Mouse (Mus musculus): ENCODE data around the gene Rtel1. TPM values are rescaled to one million over a fixed set of nuclear protein-coding genes. Genes with fewer than 3 reads are reported as not detected.

Rtel1 gene
- total RNA-seq, 2 experiments from 2014 or later = 24.8 to 27.7 TPM

- peak; percentile 69 to 77 for DNase-seq
- intact Hi-C loops (cut with DNase I) = no loop called here
Measured at GRCm38 (mm10) chr2:181385885-181386284, 66.3 kb downstream of the Rtel1 start.

- intact Hi-C loops (cut with DNase I) = no loop called here
Measured at GRCm38 (mm10) chr2:181386663-181387210, 67.2 kb downstream of the Rtel1 start.

GRCm38 (mm10) chr2:181390136-181390870 is 70.8 kb downstream of the Rtel1 start:
- intact Hi-C loops (cut with DNase I) = loop anchor here (5.0 to 10.0 kb wide), 2 partner anchors 177 to 284 kb away; partner anchors contain the start of gene Sox18
- no peak for DNase-seq

More at GRCm38 (mm10) chr2:181386663-181387210, 67.2 kb downstream of the Rtel1 start:
- no peak for DNase-seq

- intact Hi-C loops (cut with DNase I) = loop anchor here (5.0 to 10.0 kb wide), 2 partner anchors 176 to 284 kb away; partner anchors contain the start of gene Sox18
- no peak for DNase-seq
Measured at GRCm38 (mm10) chr2:181391022-181391421, 71.5 kb downstream of the Rtel1 start.

- intact Hi-C loops (cut with DNase I) = loop anchor here (5.0 to 10.0 kb wide), 2 partner anchors 176 to 283 kb away; partner anchors contain the start of gene Sox18
- DNase-seq = no peak
Measured at GRCm38 (mm10) chr2:181391541-181391940, 72.0 kb downstream of the Rtel1 start.

GRCm38 (mm10) chr2:181392600-181393213 is 73.2 kb downstream of the Rtel1 start:
- DNase-seq = peak; percentile 88 to 93
- intact Hi-C loops (cut with DNase I) = loop anchor here (2.0 to 10.0 kb wide), 4 partner anchors 104 to 282 kb away; partner anchors contain the start of genes Sox18 and Tpd52l2

- intact Hi-C loops (cut with DNase I) = loop anchor here (5.0 to 10.0 kb wide), 2 partner anchors 173 to 281 kb away; partner anchors contain the start of gene Sox18
- no peak for DNase-seq
Measured at GRCm38 (mm10) chr2:181394086-181394485, 74.5 kb downstream of the Rtel1 start.

- intact Hi-C loops (cut with DNase I) = loop anchor here (10.0 kb wide), 1 partner anchor 278 kb away; the partner anchor contains the start of gene Sox18
- DNase-seq = peak; percentile 22 to 37
Measured at GRCm38 (mm10) chr2:181397207-181397761, 77.7 kb downstream of the Rtel1 start.

- DNase-seq = no peak
- intact Hi-C loops (cut with DNase I) = no loop called here
Measured at GRCm38 (mm10) chr2:181401497-181401896, 82.0 kb downstream of the Rtel1 start.

GRCm38 (mm10) chr2:181403722-181404121 is 84.2 kb downstream of the Rtel1 start:
- no peak for DNase-seq
- intact Hi-C loops (cut with DNase I) = no loop called here

Other genes with a start within 250 kb of the Rtel1 start
- not detected for gene Kcnq2, start 184.4 kb upstream of the Rtel1 start, total RNA-seq (2021)
- gene Eef1a2, start 162.7 kb upstream of the Rtel1 start, total RNA-seq (2021) = 100 to 1,000 TPM; 640 to 727 TPM
- 10 to 100 TPM; 60.7 to 62.1 TPM for gene Ppdpf, start 132.5 kb upstream of the Rtel1 start, total RNA-seq (2021)
- gene Ptk6, start 117.0 kb upstream of the Rtel1 start, total RNA-seq (2021) = not detected
- under 1 TPM; 0.17 to 0.25 TPM for gene Srms, start 106.6 kb upstream of the Rtel1 start, total RNA-seq (2021)
- under 1 TPM in 1 of 2 experiments, not detected in 1; 0.30 TPM for gene Fndc11, start 99.7 kb upstream of the Rtel1 start, total RNA-seq (2021)
- gene Helz2, start 77.7 kb upstream of the Rtel1 start, total RNA-seq (2021) = 10 to 100 TPM in 1 of 2 experiments, 1 to 10 TPM in 1; 9.3 to 10.2 TPM
- 10 to 100 TPM; 12.3 to 15.3 TPM for gene Gmeb2, start 31.7 kb upstream of the Rtel1 start, total RNA-seq (2021)
- under 1 TPM in 1 of 2 experiments, not detected in 1; 0.37 TPM for gene Stmn3, start 5.2 kb upstream of the Rtel1 start, total RNA-seq (2021)
- gene Zgpat, start 45.2 kb downstream of the Rtel1 start, total RNA-seq (2021) = 10 to 100 TPM; 19.6 to 19.7 TPM
- 10 to 100 TPM; 38.3 to 40.4 TPM for gene Arfrp1, start 45.7 kb downstream of the Rtel1 start, total RNA-seq (2021)
- 1 to 10 TPM; 9.3 to 9.9 TPM for gene Lime1, start 60.3 kb downstream of the Rtel1 start, total RNA-seq (2021)
- gene Zbtb46, start 139.7 kb downstream of the Rtel1 start, total RNA-seq (2021) = 10 to 100 TPM; 14.8 to 15.9 TPM
- gene Abhd16b, start 173.5 kb downstream of the Rtel1 start, total RNA-seq (2021) = not detected
- gene Tpd52l2, start 177.4 kb downstream of the Rtel1 start, total RNA-seq (2021) = 10 to 100 TPM; 69.9 to 74.9 TPM
- 100 to 1,000 TPM in 1 of 2 experiments, 10 to 100 TPM in 1; 96.7 to 104 TPM for gene Dnajc5, start 200.7 kb downstream of the Rtel1 start, total RNA-seq (2021)